Comparison of ENCODE assay signal across 13 mouse cellular contexts in genomic region chr11:85297953-85298352, GRCm38 (mm10). TPM values are rescaled to one million over a fixed set of nuclear protein-coding genes. Genes with fewer than 3 reads are reported as not detected.
DNase-seq lines count a peak whose midpoint lies in the region; ATAC-seq and TF ChIP-seq lines count a peak whose summit lies in the region.
"Had no signal": no experiment of that assay in that cellular context is flagged by ENCODE, and none has a peak within 500 bp of the region (broad histone marks: within the 10 kb centered on the region; RNA-seq: fewer than 3 reads in every experiment).

No protein-coding gene starts in this region.

- no peaks in the 10 kb centered on the region for H3K27me3 ChIP-seq in heart, embryonic 12.5 days (replicated peaks)
- H3K27me3 ChIP-seq in heart, adult 2 months (ENCODE audit: control insufficient read depth, insufficient read depth, low read length), result no peaks in the 10 kb centered on the region
- H3K27me3 ChIP-seq in ES-Bruce4 (ENCODE audit: control insufficient read depth, insufficient read depth, low read length, poor library complexity, severe bottlenecking), result no peaks in the 10 kb centered on the region
- H3K27me3 ChIP-seq in liver, embryonic 15.5 days, result no peaks in the 10 kb centered on the region

- no peak overlapping the region for H3K9ac ChIP-seq in heart, embryonic 12.5 days
- H3K9ac ChIP-seq in heart, adult 2 months (ENCODE audit: low read depth, low read length), result no peak overlapping the region
- no peak overlapping the region for H3K9ac ChIP-seq in ES-Bruce4 (ENCODE audit: low read depth, poor library complexity, severe bottlenecking)
- 0 out of 2 replicates have a peak overlapping the region, but pooled peaks have one; percentile 11 for H3K9ac ChIP-seq in liver, embryonic 15.5 days

- no peaks in the 10 kb centered on the region for H3K4me1 ChIP-seq in heart, embryonic 12.5 days (replicated peaks)
- H3K4me1 ChIP-seq in heart, adult 2 months (ENCODE audit: control insufficient read depth, insufficient read depth, low read length), result no peaks in the 10 kb centered on the region
- H3K4me1 ChIP-seq in ES-Bruce4 (ENCODE audit: control insufficient read depth, insufficient read depth, low read length), result no peaks in the 10 kb centered on the region
- peaks cover 35% of the 10 kb centered on the region for H3K4me1 ChIP-seq in liver, embryonic 15.5 days (replicated peaks)
- H3K4me1 ChIP-seq: megakaryocyte, embryonic 14.5 days had no signal

- intact Hi-C loops in heart, adult 2 months (cut with DNase I), result no loop called here
- intact Hi-C loops in left cerebral cortex, postnatal 4 days (cut with DNase I), result no loop called here

- ATAC-seq in heart, embryonic 12.5 days (ENCODE audit: insufficient number of reproducible peaks, low FRiP score), result peak; percentile 74; the same call in 1 of the 2 replicates
- ATAC-seq in liver, embryonic 15.5 days (ENCODE audit: insufficient read depth), result peak; percentile 100

- H3K9me3 ChIP-seq in heart, embryonic 12.5 days (replicated peaks), result 0 out of 2 replicates have a peak, but pooled peaks cover 2% of the 10 kb centered on the region
- H3K9me3 ChIP-seq in ES-Bruce4 (replicated peaks; ENCODE audit: control insufficient read depth, insufficient read depth, low read length, poor library complexity, severe bottlenecking), result peaks cover 9% of the 10 kb centered on the region
- H3K9me3 ChIP-seq in liver, embryonic 15.5 days (replicated peaks), result no peaks in the 10 kb centered on the region

- no peak for TF ChIP-seq EP300 in heart, adult 2 months (IDR thresholded peaks at IDR 0.05; ENCODE audit: insufficient read depth, low read depth, low read length)
- no peak for TF ChIP-seq EP300 in ES-Bruce4 (IDR thresholded peaks at IDR 0.05; ENCODE audit: insufficient read depth, low read depth, low read length)

- no peak overlapping the region for H3K27ac ChIP-seq in heart, embryonic 12.5 days (ENCODE audit: poor library complexity, severe bottlenecking)
- H3K27ac ChIP-seq in heart, adult 2 months, result no peak overlapping the region
- no peak overlapping the region for H3K27ac ChIP-seq in ES-Bruce4 (ENCODE audit: insufficient read depth, low read length)
- peak overlapping the region; percentile 86 for H3K27ac ChIP-seq in liver, embryonic 15.5 days (replicated peaks)
- H3K27ac ChIP-seq: kidney, postnatal 0 days had no signal

- H3K4me3 ChIP-seq in heart, embryonic 12.5 days, result no peak overlapping the region
- H3K4me3 ChIP-seq in heart, adult 2 months, result no peak overlapping the region
- H3K4me3 ChIP-seq in ES-Bruce4 (ENCODE audit: low read depth, low read length), result peak overlapping the region; percentile 3; the same call in 1 of the 2 replicates
- no peak overlapping the region for H3K4me3 ChIP-seq in liver, embryonic 15.5 days (replicated peaks)
- H3K4me3 ChIP-seq: megakaryocyte, embryonic 14.5 days had no signal

- no peak for TF ChIP-seq POLR2A in heart, adult 2 months (IDR thresholded peaks at IDR 0.05; ENCODE audit: insufficient read depth, low read depth, low read length)
- no peak for TF ChIP-seq POLR2A in ES-Bruce4 (IDR thresholded peaks at IDR 0.05; ENCODE audit: insufficient read depth, low read length)

- no peak for DNase-seq in heart, adult 2 months
- peak; percentile 86 for DNase-seq in c-Kit-positive CD71-positive TER-119-positive erythroid progenitor cells, embryonic 14.5 days (ENCODE audit: low spot score)
- DNase-seq in testis, postnatal 14 days (ENCODE audit: low spot score), result no peak
- no peak for DNase-seq in B cell, adult 2 months
- no peak for DNase-seq in left cerebral cortex, postnatal 4 days
- DNase-seq: cerebellum, adult 9-10 months; heart, postnatal 14 days; lung, adult 2 months had no signal

- no peak overlapping the region for H3K4me2 ChIP-seq in heart, embryonic 12.5 days
- peak overlapping the region; percentile 50 for H3K4me2 ChIP-seq in liver, embryonic 15.5 days

- WGBS in heart, embryonic 12.5 days, result 61% methylated on average over 13 of the region's 13 CpGs
- 75% methylated on average over 13 of the region's 13 CpGs for WGBS in heart, adult 2 months
- WGBS in liver, embryonic 15.5 days (ENCODE audit: insufficient replicate concordance), result 32% methylated on average over 13 of the region's 13 CpGs

- no peaks in the 10 kb centered on the region for H3K36me3 ChIP-seq in heart, embryonic 12.5 days
- no peaks in the 10 kb centered on the region for H3K36me3 ChIP-seq in heart, adult 2 months (ENCODE audit: control insufficient read depth, insufficient read depth, low read length)
- no peaks in the 10 kb centered on the region for H3K36me3 ChIP-seq in ES-Bruce4 (ENCODE audit: control insufficient read depth, insufficient read depth, low read length, poor library complexity, severe bottlenecking)
- H3K36me3 ChIP-seq in liver, embryonic 15.5 days (replicated peaks), result no peaks in the 10 kb centered on the region

- no peak for TF ChIP-seq CTCF in heart, adult 2 months (IDR thresholded peaks at IDR 0.05)
- no peak for TF ChIP-seq CTCF in ES-Bruce4 (IDR thresholded peaks at IDR 0.05; ENCODE audit: low read depth, low read length)

- H3K79me2 ChIP-seq in heart, adult 2 months (replicated peaks; ENCODE audit: control insufficient read depth, insufficient read depth, low read length), result no peaks in the 10 kb centered on the region

RNA-seq across cellular contexts. Expression of gene Ppm1d, which starts 13.1 kb away (rescaled TPM):
- 17.7 and 18.5 TPM in 2 replicates for polyA plus RNA-seq in heart, embryonic 12.5 days (2016; fragmentation: Nextera tagmentation; extraction: Ambion mirVana)
- total RNA-seq in heart, adult 2 months (2021), result 10 to 100 TPM in 1 of 2 experiments, 1 to 10 TPM in 1; 6.8 to 10.2 TPM
- 2.9 and 5.7 TPM in 2 replicates for polyA plus RNA-seq in heart, adult 2 months (2012; rRNA removed)
- 26.6 and 27.1 TPM in 2 replicates for polyA plus RNA-seq in ES-Bruce4 (2011; ENCODE audit: insufficient read depth, insufficient read length, low read depth, missing spikeins)
- polyA plus RNA-seq in liver, embryonic 15.5 days (2015; fragmentation: Nextera tagmentation; extraction: Ambion mirVana), result 21.1 and 21.3 TPM in 2 replicates
- 10 to 100 TPM; 20.2 to 21.3 TPM for total RNA-seq in left cerebral cortex, postnatal 4 days (2021)

RNA-seq across cellular contexts. Expression of gene Bcas3, which starts 55.0 kb away (rescaled TPM):
- polyA plus RNA-seq in heart, embryonic 12.5 days (2016; fragmentation: Nextera tagmentation; extraction: Ambion mirVana), result 16.1 and 20.6 TPM in 2 replicates
- 10 to 100 TPM; 36.0 to 40.4 TPM for total RNA-seq in heart, adult 2 months (2021)
- polyA plus RNA-seq in heart, adult 2 months (2012; rRNA removed), result 23.0 and 26.6 TPM in 2 replicates
- 36.7 and 37.8 TPM in 2 replicates for polyA plus RNA-seq in ES-Bruce4 (2011; ENCODE audit: insufficient read depth, insufficient read length, low read depth, missing spikeins)
- polyA plus RNA-seq in liver, embryonic 15.5 days (2015; fragmentation: Nextera tagmentation; extraction: Ambion mirVana), result 18.1 and 19.8 TPM in 2 replicates
- total RNA-seq in left cerebral cortex, postnatal 4 days (2021), result 10 to 100 TPM; 42.7 to 42.9 TPM
